Mouse (Mus musculus) gastrocnemius, adult 8-10 months (tissue): ENCODE data around the gene Prr36. TPM values are rescaled to one million over a fixed set of nuclear protein-coding genes. Genes with fewer than 3 reads are reported as not detected.

Experiments
- total RNA-seq, 4 experiments: library from RNA; stranded (reverse); gene quantifications; 2 replicates each; pipeline ENCODE4 v1.2.4; 2022

Gene Prr36
- total RNA-seq, 4 experiments from 2014 or later, result not detected

Other genes starting within 250 kb of the Prr36 start
- gene Cd209f, start 111.6 kb downstream of the Prr36 start, total RNA-seq, result 1 to 10 TPM in 2 of 4 experiments, under 1 TPM in 2; 0.73 to 1.5 (median 1.1) TPM
- under 1 TPM in 3 of 4 experiments, not detected in 1; 0.36 to 0.83 (median 0.39) TPM for gene Cd209g, start 83.4 kb downstream of the Prr36 start, total RNA-seq
- 10 to 100 TPM; 15.1 to 16.9 (median 16.2) TPM for gene Evi5l, start 50.9 kb downstream of the Prr36 start, total RNA-seq
- under 1 TPM in 1 of 4 experiments, not detected in 3; 0.08 TPM for gene Lrrc8e, start 9.4 kb upstream of the Prr36 start, total RNA-seq
- gene Map2k7, start 21.3 kb upstream of the Prr36 start, total RNA-seq, result 10 to 100 TPM; 73.5 to 86.8 (median 77.5) TPM
- not detected for gene Gm49320, start 21.4 kb upstream of the Prr36 start, total RNA-seq
- 1 to 10 TPM in 3 of 4 experiments, under 1 TPM in 1; 0.82 to 3.6 (median 1.7) TPM for gene Tgfbr3l, start 30.8 kb upstream of the Prr36 start, total RNA-seq
- 10 to 100 TPM; 10.5 to 11.7 (median 11.5) TPM for gene Snapc2, start 35.6 kb upstream of the Prr36 start, total RNA-seq
- gene Ctxn1, start 41.8 kb upstream of the Prr36 start, total RNA-seq, result under 1 TPM in 3 of 4 experiments, not detected in 1; 0.24 to 0.56 (median 0.27) TPM
- 10 to 100 TPM; 53.9 to 58.7 (median 54.8) TPM for gene Timm44, start 58.5 kb upstream of the Prr36 start, total RNA-seq
- 10 to 100 TPM in 2 of 4 experiments, 1 to 10 TPM in 2; 6.1 to 12.3 (median 10.1) TPM for gene Ccl25, start 107.8 kb upstream of the Prr36 start, total RNA-seq
- gene Elavl1, start 108.0 kb upstream of the Prr36 start, total RNA-seq, result 10 to 100 TPM; 39.7 to 49.1 (median 44.2) TPM